Mouse (Mus musculus) thymus, postnatal 36 days (tissue): Measurements from ENCODE around the gene Bcl11a.
A peak's percentile ranks its signal among the peaks of the same experiment; 100 is the strongest.

ENCODE experiments used
- DNase-seq, 2 experiments: peaks; one replicate each; pipeline ENCODE4 v3.0.0; 2022; ENCODE audit warnings: mixed read lengths in 2 of 2

Gene Bcl11a

GRCm38 (mm10) chr11:24080541-24080940 lies 2.7 kb downstream of the Bcl11a start:
- DNase-seq = peak; percentile 45 to 58

DNA sequence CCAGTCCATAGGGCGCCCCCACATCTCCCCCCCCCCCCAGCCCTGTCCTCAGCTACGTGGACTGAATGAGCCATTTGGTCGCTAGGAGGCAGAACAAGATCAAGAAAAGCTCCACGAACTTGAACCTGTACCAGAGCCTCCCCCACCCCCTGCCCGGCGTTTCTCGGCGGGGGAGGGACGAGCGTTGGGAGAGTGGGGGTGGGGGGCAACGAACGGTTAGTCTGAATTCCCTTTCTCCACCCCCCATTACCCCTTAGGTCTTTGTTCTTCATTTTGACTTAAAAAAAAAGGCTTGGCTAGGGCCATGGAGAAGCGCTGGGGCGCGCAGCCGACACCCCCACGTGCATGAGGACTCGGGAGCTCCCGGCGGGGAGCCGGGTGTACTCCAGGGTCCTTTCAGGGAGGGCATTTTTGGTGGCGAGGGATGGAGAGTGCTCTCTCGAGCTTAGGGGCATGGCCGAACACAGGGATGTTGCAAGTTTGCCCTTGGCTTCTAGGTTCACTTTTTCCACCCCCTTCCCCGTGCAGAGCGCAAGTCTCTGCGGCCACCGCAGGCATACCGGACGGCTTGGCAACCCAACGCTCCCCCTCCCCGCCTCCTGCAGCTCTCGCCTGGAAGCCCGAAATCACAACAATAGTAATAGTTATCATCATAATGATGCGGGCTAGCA lies 3.3 kb downstream of the Bcl11a start:
- peak; percentile 37 to 44 for DNase-seq

DNA sequence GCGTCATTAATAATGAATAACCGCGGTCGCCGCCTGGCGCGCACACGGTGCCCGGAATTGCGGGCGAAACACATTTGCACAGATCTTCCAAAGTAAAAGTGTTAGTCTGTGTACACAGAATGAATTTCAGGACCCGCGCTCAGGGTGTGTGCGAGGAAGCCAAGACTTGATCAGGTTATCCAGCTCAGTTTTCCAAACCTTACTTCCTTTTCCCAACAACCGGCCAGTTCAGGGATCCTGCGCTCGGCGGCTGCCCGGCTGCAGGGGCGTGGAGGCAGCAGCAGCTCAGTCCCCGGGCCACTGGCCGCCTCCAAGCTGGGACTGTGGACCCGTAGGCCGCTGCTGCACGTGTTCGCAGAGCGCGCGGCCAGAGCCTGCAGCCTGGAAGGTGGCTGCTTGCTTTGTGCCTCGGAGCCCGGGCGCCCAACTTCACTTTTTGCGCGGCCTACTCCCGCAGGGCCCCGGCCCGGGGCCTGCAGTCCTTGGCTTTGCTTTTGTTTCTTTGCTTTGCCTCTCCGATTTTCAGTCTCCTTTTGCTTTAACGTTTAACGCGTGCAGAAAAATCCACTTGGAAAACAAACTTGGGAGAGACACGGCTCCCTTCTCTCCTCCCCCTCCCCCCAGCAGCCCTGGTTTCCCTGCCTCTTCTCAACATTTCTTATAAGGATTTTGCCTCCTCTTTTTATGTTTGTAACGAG lies 4.0 kb downstream of the Bcl11a start:
- DNase-seq = peak in 1 of 2 experiments; percentile 19

- no peak for DNase-seq
Observed at GRCm38 (mm10) chr11:24082385-24083075, 4.7 kb downstream of the Bcl11a start.

- DNase-seq = no peak
Observed at GRCm38 (mm10) chr11:24083076-24083405, 5.2 kb downstream of the Bcl11a start.

- no peak for DNase-seq
Observed at GRCm38 (mm10) chr11:24083423-24083822, 5.6 kb downstream of the Bcl11a start.

- no peak for DNase-seq
Observed at GRCm38 (mm10) chr11:24084077-24084476, 6.2 kb downstream of the Bcl11a start.

DNA sequence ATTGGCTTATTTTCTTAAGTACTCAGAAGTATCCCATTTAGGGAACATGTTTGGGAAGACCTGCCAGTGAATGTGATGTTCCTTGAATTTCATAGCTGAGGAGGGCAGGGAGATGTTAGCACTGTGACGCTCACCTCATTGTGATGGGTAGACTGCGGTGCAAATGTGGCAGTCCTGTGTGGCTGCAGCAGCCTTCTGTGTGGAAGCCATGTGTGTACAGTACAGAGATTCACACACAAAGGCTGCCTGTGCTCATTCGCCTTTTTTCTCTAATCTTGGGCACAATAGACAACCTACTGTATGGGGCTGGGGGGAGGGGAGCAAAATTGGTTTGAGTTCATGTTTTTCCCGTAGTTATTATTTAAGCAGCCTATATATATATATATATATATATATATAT lies 6.7 kb downstream of the Bcl11a start:
- DNase-seq = no peak

DNA sequence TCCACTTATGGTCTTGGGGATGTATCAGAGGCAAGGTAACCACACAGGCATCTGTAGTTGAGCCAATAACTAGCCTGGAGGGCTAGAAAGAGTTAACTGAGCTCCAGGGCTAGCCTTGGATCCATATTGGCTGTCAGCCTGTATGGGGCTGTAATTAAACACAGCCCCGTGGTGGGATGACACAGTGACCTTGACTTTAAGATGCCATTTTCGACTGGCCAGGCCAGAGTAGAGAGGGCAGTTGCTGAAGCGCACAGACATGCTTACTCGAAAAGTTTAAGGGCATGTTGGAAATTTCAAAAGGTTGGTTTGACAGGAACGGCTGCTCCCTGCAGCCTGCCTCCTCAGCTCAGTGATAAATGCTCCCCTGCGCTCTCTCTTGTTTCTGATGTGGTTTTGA lies 8.1 kb downstream of the Bcl11a start:
- DNase-seq = no peak

DNA sequence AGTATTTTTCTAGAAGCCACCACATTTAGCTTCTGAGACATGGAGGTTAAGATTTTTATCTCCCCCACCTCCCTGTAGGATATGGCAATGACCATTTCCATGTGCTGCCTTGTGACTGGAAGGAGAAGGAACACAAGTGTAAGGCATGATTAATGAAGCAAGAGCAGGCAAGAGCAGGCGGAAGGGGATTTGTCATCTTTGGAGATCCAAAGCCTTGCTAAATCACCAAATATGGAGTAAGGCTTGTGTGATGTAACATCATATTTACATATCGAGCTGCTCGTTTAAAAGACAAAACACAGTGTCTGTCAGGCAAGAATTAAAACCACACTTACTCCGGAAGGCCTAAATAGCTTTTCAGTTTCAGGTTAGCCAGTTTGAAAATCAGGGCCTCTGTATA lies 9.2 kb downstream of the Bcl11a start:
- no peak for DNase-seq

DNA sequence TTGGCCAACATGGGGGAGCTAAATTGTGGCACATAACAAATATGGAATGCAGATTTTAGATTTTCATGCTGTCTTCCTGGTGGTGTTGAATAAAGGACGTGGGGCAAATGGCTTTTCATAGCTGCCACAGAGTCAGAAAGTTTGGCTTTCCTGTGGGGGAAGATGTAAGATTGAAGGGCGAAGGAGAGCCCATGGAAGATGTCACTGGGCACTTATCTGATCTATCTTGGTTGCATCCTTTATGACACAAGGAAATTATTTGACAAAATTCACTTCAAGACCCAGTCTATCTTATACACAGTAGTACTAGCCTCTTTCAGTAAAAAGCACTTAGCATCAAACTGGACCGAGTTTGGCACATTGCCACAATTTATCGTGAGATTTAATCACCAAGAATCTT lies 12.6 kb downstream of the Bcl11a start:
- DNase-seq = no peak

DNA sequence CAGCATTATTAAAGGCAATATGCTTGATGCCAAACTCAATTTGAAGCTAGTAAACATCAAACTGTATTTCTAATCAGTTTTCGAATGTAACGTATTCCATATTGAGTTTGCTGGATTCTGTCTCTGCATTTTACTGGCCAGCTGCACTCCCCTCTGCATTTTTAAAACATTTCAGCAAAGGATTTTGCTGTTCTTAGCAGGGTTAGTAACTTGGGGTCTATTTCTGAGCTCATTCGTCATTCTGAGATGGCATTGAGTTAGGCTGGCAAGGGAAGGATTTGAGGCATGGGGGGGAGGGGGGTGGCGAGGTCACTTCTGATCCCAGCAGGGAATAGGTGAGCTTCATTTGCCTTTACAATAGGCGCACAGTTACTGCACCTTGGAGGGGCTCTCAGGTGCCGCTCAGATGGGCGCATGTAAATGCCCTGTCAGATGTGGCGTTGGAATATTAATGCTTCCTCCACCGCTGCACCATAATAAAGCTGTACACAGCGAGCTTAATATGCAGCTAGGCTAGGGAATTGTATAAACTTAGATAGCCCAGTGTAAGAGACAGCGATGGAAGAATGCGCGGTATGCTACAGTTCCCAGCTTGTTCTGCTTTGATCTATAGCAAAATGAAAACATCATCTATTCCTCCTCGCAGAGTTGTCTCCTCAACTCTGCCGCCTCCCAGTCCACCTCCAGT lies 13.7 kb downstream of the Bcl11a start:
- DNase-seq = no peak

GRCm38 (mm10) chr11:24092618-24093017 lies 14.8 kb downstream of the Bcl11a start:
- DNase-seq = no peak

DNA sequence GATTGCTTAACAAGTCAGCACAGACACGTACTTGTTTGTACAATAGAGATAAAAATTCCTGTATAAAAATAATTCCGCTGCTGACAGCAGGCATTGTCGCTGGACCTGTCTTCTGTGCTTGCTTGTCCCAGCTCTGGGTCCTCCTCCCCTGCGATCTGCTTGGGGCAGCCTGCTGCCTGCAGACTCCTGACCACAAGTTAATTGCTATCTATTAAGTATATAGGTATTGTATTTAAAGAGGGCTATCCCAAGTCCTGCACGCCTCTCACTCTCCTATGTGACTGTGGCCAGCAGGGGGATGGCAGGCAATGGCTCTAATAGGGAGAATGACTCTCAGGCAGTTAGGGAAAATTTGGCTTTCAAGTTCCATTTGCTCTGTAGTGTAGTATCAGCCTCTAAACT lies 16.2 kb downstream of the Bcl11a start:
- DNase-seq = no peak

- no peak for DNase-seq
Observed at GRCm38 (mm10) chr11:24095236-24095635, 17.4 kb downstream of the Bcl11a start.

- DNase-seq = no peak
Observed at GRCm38 (mm10) chr11:24095656-24096353, 17.9 kb downstream of the Bcl11a start.

DNA sequence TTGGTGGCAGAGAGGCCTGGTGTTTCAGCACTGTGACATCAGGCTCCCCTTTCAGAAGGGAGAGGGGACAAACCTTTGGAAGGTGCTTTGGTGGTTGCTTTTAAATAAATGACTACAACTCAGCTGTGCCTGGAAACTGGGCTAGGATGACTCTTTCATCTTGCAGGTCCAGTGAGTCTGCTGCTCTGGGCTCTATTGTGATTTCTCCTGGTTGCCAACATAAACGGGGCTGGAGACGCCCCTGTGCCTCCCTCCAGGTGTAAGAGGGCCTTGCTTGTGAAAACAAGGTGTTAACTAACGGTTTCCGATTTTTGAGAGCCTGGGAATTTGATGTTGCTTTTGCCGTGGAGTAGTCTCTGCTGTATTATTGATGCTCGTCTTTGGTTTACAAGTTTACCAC lies 18.6 kb downstream of the Bcl11a start:
- DNase-seq = no peak

GRCm38 (mm10) chr11:24097026-24097425 lies 19.2 kb downstream of the Bcl11a start:
- DNase-seq = no peak

- DNase-seq = no peak
Observed at GRCm38 (mm10) chr11:24098069-24098468, 20.2 kb downstream of the Bcl11a start.

GRCm38 (mm10) chr11:24098662-24099061 lies 20.8 kb downstream of the Bcl11a start:
- DNase-seq = no peak

DNA sequence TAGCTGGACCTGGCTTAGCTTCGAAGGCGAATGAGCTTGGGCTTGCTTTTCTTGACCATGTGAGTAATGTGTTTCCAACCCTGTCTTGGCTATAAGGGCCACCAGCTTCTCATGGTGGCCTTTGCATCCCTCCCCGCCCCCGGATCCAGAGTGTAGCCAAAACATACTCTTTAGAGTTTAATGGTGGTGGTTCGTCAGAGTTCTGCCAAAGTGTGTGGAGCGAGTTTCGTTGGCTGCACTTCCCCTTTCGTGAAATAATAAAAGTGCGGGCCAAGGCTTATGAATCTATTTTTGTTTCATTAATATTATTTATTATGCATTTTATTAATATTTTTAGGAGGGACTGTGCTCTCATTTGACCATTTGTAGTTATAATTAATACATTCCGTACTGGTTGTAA lies 21.4 kb downstream of the Bcl11a start:
- DNase-seq = no peak

GRCm38 (mm10) chr11:24099886-24100293 lies 22.0 kb downstream of the Bcl11a start:
- DNase-seq = no peak
